Mouse (Mus musculus) limb, embryonic 13.5 days (tissue): ENCODE measurements at regions not wholly inside any gene's neighbourhood (a gene's known extent, or its start where the extent isn't known, plus 50 kb on each side); places are given as distances from the start of the nearest gene placed in this dataset.

ENCODE experiments used
- ATAC-seq: fragments of 200-750 bp; cut with Nextera tagmentation; 2 replicates; pipeline ENCODE4 v1.8.0; 2017; ENCODE audit warnings: low read depth, moderate number of reproducible peaks, moderate TSS enrichment; ENCODE audit not compliant: low FRiP score
- H3K27ac ChIP-seq: fragments of 300-500 bp; sonication (generic); 2 replicates; pipeline ENCODE4 v1.5.1; 2015; ENCODE audit warnings: inconsistent platforms, mild to moderate bottlenecking, moderate library complexity
- H3K27me3 ChIP-seq: fragments of 300-500 bp; sonication (generic); 2 replicates; pipeline ENCODE4 v1.6.1; 2015; ENCODE audit warnings: mild to moderate bottlenecking, inconsistent platforms
- H3K36me3 ChIP-seq: fragments of 300-500 bp; sonication (generic); 2 replicates; pipeline ENCODE4 v1.6.1; 2015; ENCODE audit warnings: inconsistent platforms, mild to moderate bottlenecking, moderate library complexity
- H3K4me1 ChIP-seq: fragments of 300-500 bp; sonication (generic); 2 replicates; pipeline ENCODE4 v1.6.1; 2015; ENCODE audit warnings: inconsistent platforms
- H3K4me2 ChIP-seq: fragments of 300-500 bp; sonication (generic); replicated peaks from 2 replicates; pipeline ENCODE4 v1.6.1; 2015; ENCODE audit warnings: inconsistent platforms, mild to moderate bottlenecking, moderate library complexity
- H3K4me3 ChIP-seq: fragments of 300-500 bp; sonication (generic); 2 replicates; pipeline ENCODE4 v1.5.1; 2015; ENCODE audit warnings: moderate library complexity, mild to moderate bottlenecking, inconsistent platforms
- H3K9ac ChIP-seq: fragments of 300-500 bp; sonication (generic); 2 replicates; pipeline ENCODE4 v1.6.1; 2015; ENCODE audit warnings: mild to moderate bottlenecking, inconsistent platforms
- H3K9me3 ChIP-seq: fragments of 300-500 bp; sonication (generic); 2 replicates; pipeline ENCODE4 v1.6.1; 2016; ENCODE audit warnings: inconsistent platforms
- WGBS: fragments of 180-500 bp; shearing (Covaris S2); methylation state at CpG from one replicate; pipeline ENCODE4 v1.1.7; 2015; 5-methylcytosine and 5-hydroxymethylcytosine counted together

DNA sequence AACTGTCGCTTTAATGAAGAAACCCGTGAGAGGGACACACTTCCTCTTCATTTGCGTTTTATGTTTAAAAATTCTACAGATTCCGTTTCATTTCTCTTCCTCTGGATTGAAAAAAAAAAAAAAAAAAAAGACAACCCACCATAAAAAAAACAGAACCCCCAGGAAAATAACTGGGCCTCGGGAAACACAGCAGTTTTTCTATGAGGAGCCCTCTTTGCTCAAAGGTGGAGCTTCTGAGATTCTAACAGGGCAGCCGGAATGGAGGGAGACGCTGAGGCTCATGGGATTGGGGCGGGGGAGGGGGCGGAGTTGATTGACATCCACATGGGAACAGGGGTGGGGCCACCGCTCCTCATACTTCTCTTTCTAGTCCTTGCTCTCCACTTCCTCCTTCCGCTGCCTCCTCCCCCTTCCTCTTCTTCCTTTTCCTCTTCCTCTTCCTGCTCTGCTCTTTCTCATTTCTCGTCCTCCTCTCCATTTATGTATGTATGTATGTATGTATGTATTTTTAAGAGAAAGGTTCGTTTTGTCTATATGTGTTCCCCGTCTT lies 174.1 kb upstream of the Mrps10 start:
- H3K27ac ChIP-seq, result no peak overlapping the region
- H3K27me3 ChIP-seq, result no peaks in the 10 kb centered on the region
- no peak overlapping the region for H3K9ac ChIP-seq
- no peak overlapping the region for H3K4me3 ChIP-seq
- H3K4me2 ChIP-seq, result no peak overlapping the region
- WGBS, result 94% methylated on average over 14 of the region's 14 CpGs
- H3K4me1 ChIP-seq, result peaks cover 39% of the 10 kb centered on the region
- no peak for ATAC-seq
- H3K9me3 ChIP-seq, result peaks cover 14% of the 10 kb centered on the region; the same call in 1 of the 2 replicates
- H3K36me3 ChIP-seq, result peaks cover 32% of the 10 kb centered on the region

DNA sequence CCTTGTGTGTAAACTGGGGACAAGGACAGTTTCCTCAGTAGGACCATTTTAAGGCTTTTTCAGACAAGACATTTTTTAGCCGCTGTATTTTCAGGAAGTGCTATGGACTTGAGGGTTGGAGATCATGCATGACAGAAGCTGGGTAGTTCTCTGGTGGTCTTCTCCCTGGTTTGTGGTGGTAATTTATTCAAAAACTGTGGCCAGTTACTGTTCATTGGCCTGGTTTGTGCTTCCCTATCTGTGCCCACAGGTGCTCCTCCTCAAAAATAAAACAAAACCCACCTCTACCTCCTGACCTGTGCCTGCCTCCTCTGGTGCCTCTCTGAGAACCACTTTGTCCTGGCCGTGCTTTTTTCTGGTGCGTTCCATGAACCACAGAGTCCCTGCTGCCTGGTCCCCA lies 177.3 kb upstream of the Mrps10 start:
- peaks cover 35% of the 10 kb centered on the region for H3K36me3 ChIP-seq
- 86% methylated on average over 3 of the region's 3 CpGs for WGBS
- H3K9ac ChIP-seq, result no peak overlapping the region
- ATAC-seq, result no peak
- H3K4me1 ChIP-seq, result peaks cover 10% of the 10 kb centered on the region
- H3K4me3 ChIP-seq, result no peak overlapping the region
- no peaks in the 10 kb centered on the region for H3K27me3 ChIP-seq
- no peak overlapping the region for H3K27ac ChIP-seq
- no peak overlapping the region for H3K4me2 ChIP-seq
- peaks cover 14% of the 10 kb centered on the region; the same call in 1 of the 2 replicates for H3K9me3 ChIP-seq

DNA sequence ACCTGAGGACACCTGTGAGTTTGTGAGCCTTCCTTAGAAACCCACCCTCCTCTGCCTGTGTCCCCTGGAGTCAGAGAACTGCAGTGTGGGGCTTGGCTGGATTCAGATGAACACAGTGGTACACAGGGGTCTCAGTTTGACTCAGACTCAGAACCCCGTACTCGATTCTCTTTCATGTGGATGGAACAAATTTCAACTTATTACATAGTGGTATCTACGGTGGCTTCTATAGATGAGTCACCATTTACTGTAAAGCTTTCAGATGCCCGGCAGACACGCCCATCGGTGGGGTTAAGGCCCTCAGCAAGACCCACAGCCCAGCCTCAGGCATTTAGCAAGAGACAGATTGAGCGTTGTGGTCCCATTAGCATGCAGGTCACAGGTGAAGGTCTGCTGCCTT lies 178.9 kb upstream of the Mrps10 start:
- no peak overlapping the region for H3K9ac ChIP-seq
- H3K4me2 ChIP-seq, result no peak overlapping the region
- no peak overlapping the region for H3K27ac ChIP-seq
- no peak overlapping the region for H3K4me3 ChIP-seq
- H3K4me1 ChIP-seq, result peaks cover 9% of the 10 kb centered on the region; the same call in 1 of the 2 replicates
- WGBS, result 88% methylated on average over 7 of the region's 7 CpGs
- no peak for ATAC-seq
- peaks cover 34% of the 10 kb centered on the region for H3K36me3 ChIP-seq
- H3K9me3 ChIP-seq, result peaks cover 8% of the 10 kb centered on the region; the same call in 1 of the 2 replicates
- no peaks in the 10 kb centered on the region for H3K27me3 ChIP-seq

DNA sequence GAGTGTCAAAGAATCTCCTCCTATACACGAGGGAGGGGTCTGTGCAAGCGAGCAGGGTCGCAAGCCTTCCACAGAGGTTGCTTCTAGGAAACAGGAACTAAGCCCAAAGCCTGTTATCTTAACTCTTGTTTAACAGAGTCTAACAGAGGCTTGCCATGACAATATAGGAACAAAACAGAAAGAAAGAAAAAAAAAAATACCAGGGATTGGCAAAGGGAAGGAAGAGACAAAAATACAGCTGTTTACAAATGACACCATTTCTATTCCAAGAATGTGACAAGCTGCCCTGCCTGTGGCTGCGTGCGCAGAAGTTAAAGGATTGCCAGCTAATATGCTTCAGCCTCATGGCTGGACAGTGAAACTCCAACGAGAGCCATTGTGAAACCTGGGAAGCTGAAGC lies 173.8 kb upstream of the Ubr2 start:
- H3K4me1 ChIP-seq, result peaks cover 25% of the 10 kb centered on the region
- no peak for ATAC-seq
- H3K36me3 ChIP-seq, result 0 out of 2 replicates have a peak, but pooled peaks cover 7% of the 10 kb centered on the region
- H3K27ac ChIP-seq, result peak overlapping the region; percentile 39; the same call in 1 of the 2 replicates
- no peak overlapping the region for H3K4me3 ChIP-seq
- H3K27me3 ChIP-seq, result no peaks in the 10 kb centered on the region
- H3K9me3 ChIP-seq, result no peaks in the 10 kb centered on the region; the same call in 1 of the 2 replicates
- no peak overlapping the region for H3K4me2 ChIP-seq
- 76% methylated on average over 6 of the region's 6 CpGs for WGBS
- H3K9ac ChIP-seq, result no peak overlapping the region

DNA sequence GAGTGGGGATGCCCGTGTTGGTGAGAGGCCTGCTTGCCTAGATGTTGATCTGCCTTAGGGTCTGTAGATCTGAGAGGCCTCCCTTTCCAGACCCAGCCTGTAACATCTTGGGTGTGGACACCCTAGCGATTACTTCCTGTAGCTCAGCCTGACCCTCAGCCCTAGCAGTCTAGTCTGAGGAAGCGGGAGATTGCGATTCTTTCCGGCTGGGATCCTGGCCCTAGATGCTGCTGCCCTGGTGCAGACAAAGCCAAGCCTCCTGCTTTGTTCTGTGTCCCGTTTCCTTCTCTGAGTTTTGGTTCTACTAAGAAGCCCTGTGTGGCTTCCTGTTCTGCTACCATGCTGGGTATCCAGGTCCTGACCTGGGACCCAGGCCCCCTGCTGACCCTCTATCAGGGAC lies 171.8 kb upstream of the Ubr2 start:
- H3K4me3 ChIP-seq, result no peak overlapping the region
- no peak for ATAC-seq
- no peak overlapping the region for H3K9ac ChIP-seq
- H3K4me2 ChIP-seq, result no peak overlapping the region
- H3K27ac ChIP-seq, result no peak overlapping the region
- H3K36me3 ChIP-seq, result 0 out of 2 replicates have a peak, but pooled peaks cover 6% of the 10 kb centered on the region
- peaks cover 45% of the 10 kb centered on the region for H3K4me1 ChIP-seq
- no peaks in the 10 kb centered on the region; the same call in 1 of the 2 replicates for H3K9me3 ChIP-seq
- H3K27me3 ChIP-seq, result no peaks in the 10 kb centered on the region
- WGBS, result 73% methylated on average over 6 of the region's 6 CpGs

DNA sequence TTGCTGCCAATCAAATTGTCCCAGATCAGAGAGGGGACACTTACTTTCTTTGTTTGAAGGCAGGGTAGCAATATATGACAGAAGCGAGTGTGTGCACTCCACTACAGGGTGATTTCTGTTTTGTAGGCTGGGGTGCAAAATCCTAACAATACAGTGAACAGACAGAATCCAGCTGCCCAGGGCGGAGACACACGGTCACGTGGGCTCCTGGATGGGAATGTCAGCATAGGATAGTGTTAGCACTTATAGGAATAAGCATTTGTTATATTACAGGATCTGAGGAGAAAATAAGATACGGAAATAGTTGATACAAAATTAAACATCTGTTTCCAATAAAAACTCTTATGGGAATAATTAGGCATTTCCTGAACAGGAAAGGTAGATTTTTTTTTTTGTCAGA lies 169.1 kb upstream of the Ubr2 start:
- WGBS, result 18% methylated on average over 5 of the region's 5 CpGs
- H3K4me1 ChIP-seq, result peaks cover 39% of the 10 kb centered on the region
- peaks cover 9% of the 10 kb centered on the region for H3K36me3 ChIP-seq
- ATAC-seq, result 0 out of 2 replicates have a peak, but pooled peaks have one; percentile 45
- H3K27me3 ChIP-seq, result no peaks in the 10 kb centered on the region
- H3K9me3 ChIP-seq, result no peaks in the 10 kb centered on the region
- no peak overlapping the region for H3K4me3 ChIP-seq
- H3K9ac ChIP-seq, result no peak overlapping the region
- peak overlapping the region; percentile 65; the same call in 1 of the 2 replicates for H3K27ac ChIP-seq
- peak overlapping the region; percentile 35 for H3K4me2 ChIP-seq

DNA sequence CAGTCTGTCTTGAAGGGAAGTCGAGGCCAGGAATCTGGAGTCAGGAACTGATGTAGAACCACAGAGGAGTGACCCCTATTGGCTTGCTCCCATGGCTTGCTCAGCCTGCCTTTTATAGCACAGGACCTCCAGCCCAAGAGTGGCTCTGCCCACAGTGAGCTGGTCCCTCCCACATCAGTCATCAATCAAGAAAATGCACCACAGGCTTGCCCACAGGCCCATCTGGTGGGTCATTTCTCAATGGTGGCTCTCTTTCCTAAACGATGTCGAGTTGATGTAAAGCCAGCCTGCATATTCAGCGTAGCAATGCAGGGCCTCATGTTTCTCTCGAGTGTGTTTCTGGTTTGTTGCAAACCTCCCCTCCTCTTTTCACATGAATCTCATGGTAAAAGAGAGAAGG lies 168.3 kb upstream of the Ubr2 start:
- H3K4me2 ChIP-seq, result peak overlapping the region; percentile 35
- no peaks in the 10 kb centered on the region for H3K9me3 ChIP-seq
- H3K27ac ChIP-seq, result peak overlapping the region; percentile 65
- no peak for ATAC-seq
- H3K36me3 ChIP-seq, result peaks cover 9% of the 10 kb centered on the region
- no peaks in the 10 kb centered on the region for H3K27me3 ChIP-seq
- 0 out of 2 replicates have a peak overlapping the region, but pooled peaks have one; percentile 43 for H3K9ac ChIP-seq
- H3K4me3 ChIP-seq, result no peak overlapping the region
- WGBS, result 16% methylated on average over 5 of the region's 5 CpGs
- H3K4me1 ChIP-seq, result peaks cover 33% of the 10 kb centered on the region

DNA sequence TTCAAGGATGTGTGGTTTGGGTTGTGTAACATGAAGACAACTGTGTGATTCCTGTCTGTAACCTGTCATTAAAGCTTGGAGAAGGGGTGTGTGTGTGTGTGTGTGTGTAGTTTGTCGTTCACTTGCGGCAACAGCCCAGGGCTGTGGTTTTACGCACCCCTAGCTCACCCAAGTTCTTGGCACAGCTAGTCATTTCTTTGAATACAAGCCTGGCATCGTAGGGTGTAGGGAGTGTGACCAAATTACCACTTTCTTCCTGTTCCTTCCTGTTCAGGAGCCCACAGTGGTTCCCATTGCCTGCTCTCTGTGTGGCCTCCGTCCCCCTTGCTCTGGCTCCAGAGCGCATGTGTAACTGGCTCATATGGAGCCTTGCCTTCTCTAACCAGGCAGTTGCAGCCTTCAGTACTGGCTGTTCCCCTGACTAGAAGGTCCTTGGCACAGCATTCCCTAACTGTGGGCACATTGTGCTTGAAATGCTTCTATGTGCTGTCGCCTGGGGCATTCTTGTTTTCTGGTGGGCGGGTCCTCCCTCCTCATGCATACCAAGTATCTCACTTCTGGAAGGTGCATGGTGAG lies 167.4 kb upstream of the Ubr2 start:
- Histone ChIP-seq H3K27ac (no peak overlapping the region; the same call in 1 of the 2 replicates), H3K27me3 (no peaks in the 10 kb centered on the region), H3K4me3 (no peak overlapping the region), H3K36me3 (peaks cover 9% of the 10 kb centered on the region), H3K9ac (no peak overlapping the region), H3K4me2 (no peak overlapping the region; the same call in 1 of the 2 replicates), H3K4me1 (peaks cover 33% of the 10 kb centered on the region), H3K9me3 (no peaks in the 10 kb centered on the region)
- ATAC-seq, result no peak
- WGBS, result 65% methylated on average over 8 of the region's 8 CpGs

DNA sequence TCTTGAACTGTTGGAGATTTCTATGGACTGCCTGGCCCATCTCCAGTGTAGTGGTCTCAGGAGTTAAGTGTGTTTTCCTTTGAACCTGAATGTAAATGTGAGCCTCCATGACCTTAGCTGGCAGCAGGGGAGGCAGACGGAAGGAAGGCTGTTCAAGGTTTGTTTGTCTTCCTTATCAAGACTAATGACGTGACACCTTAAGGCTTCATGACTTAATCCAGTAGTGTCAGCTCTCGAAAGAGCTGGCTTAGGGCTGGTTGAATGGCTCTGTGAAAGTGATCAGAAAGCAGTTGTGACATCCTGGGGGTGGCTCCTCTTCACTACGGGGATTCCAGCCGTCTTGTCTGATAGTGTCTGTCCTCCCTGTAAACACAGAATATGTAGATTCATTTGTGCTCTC lies 166.0 kb upstream of the Ubr2 start:
- H3K4me2 ChIP-seq, result no peak overlapping the region
- H3K4me1 ChIP-seq, result peaks cover 28% of the 10 kb centered on the region
- H3K9me3 ChIP-seq, result no peaks in the 10 kb centered on the region
- no peak for ATAC-seq
- H3K4me3 ChIP-seq, result no peak overlapping the region
- H3K27me3 ChIP-seq, result no peaks in the 10 kb centered on the region
- no peak overlapping the region for H3K9ac ChIP-seq
- 60% methylated on average over 5 of the region's 5 CpGs for WGBS
- H3K36me3 ChIP-seq, result peaks cover 9% of the 10 kb centered on the region
- H3K27ac ChIP-seq, result no peak overlapping the region

DNA sequence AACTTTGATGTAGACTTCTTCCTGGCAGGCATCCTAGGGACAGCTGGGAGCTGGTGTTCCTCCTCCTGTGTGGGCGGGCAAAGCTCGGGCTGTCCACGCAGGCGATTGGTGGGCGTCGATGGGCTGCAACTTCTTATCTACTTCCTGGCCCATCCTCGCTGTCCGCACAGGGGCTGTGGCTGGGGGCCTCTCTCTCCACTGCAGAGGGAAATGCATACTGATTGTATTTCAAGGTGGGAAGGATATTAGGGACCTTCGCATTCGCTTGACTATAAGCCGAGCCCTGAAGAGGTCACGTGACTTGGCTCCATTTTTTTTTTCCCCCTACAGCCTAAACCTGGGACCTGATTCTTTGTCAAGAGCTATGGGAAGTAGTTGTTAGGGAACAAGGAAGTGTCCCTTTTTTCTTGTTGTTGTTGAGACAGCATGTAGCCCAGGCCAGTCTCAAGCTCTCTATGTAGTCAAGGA lies 164.4 kb upstream of the Ubr2 start:
- Histone ChIP-seq H3K27ac (no peak overlapping the region), H3K9me3 (no peaks in the 10 kb centered on the region), H3K4me1 (peaks cover 26% of the 10 kb centered on the region), H3K27me3 (no peaks in the 10 kb centered on the region), H3K4me2 (no peak overlapping the region), H3K36me3 (peaks cover 10% of the 10 kb centered on the region), H3K9ac (no peak overlapping the region), H3K4me3 (no peak overlapping the region)
- ATAC-seq, result no peak
- WGBS, result 61% methylated on average over 12 of the region's 12 CpGs

DNA sequence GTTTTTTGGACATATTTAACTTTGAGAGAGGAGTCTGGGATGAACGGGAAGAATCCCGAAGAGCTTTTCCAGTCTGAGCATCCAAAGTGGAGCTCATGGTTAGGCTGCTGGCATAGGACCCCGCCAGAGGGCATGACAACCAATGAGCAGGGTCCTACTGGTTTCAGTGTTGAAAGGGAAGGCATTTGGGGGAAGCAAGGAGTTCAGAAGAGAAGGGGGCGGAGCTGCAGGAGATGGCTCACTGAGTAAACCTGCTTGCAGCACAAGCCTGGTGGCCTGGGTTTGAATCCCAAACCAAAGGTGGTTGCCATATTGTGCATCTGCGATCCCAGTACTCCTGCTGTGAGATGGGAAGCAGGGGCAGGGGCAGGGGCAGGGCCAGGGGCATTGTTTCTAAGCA lies 161.4 kb upstream of the Ubr2 start:
- H3K4me1 ChIP-seq, result peaks cover 18% of the 10 kb centered on the region
- peaks cover 27% of the 10 kb centered on the region for H3K36me3 ChIP-seq
- H3K4me2 ChIP-seq, result no peak overlapping the region
- no peak overlapping the region for H3K4me3 ChIP-seq
- no peaks in the 10 kb centered on the region for H3K27me3 ChIP-seq
- H3K27ac ChIP-seq, result no peak overlapping the region
- no peak overlapping the region for H3K9ac ChIP-seq
- no peak for ATAC-seq
- 85% methylated on average over 5 of the region's 5 CpGs for WGBS
- no peaks in the 10 kb centered on the region for H3K9me3 ChIP-seq

DNA sequence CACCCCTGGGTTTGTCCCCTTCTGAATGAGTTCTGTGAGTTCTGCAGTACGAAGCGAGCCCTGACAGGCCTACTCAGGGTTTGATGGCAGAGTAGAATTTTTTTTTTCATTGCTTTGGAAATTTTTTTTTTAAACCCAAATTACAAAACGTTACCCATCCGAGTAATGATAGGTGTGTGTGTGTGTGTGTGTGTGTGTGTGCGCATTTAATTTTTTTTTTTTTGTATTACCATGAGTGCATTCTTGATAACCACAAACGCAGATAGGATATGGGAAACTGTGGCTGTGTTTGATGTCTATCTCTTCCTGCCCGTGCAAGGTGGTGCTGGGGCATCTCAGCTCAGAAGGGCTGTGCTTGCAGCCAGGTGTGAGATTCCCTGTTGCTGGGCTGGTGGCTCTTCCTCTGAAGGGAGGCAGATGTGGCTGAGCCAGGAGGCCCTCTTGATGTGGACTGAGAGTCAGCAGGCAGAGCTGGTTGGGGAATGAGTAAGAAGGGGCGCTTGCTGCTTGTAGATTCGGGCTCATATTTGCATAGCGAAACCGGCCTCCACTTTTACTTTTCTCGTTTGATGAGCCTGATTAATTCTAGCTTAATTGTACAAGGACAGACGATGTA lies 160.7 kb upstream of the Ubr2 start:
- Histone ChIP-seq H3K27ac (no peak overlapping the region), H3K4me3 (no peak overlapping the region), H3K9ac (no peak overlapping the region), H3K36me3 (peaks cover 26% of the 10 kb centered on the region), H3K4me1 (peaks cover 23% of the 10 kb centered on the region), H3K9me3 (no peaks in the 10 kb centered on the region), H3K4me2 (no peak overlapping the region), H3K27me3 (no peaks in the 10 kb centered on the region)
- no peak for ATAC-seq
- 82% methylated on average over 13 of the region's 13 CpGs for WGBS
